Mouse (Mus musculus): ENCODE results near the gene Mthfr.
A peak's percentile ranks its signal among the peaks of the same experiment; 100 is the strongest.

Gene Mthfr

DNA sequence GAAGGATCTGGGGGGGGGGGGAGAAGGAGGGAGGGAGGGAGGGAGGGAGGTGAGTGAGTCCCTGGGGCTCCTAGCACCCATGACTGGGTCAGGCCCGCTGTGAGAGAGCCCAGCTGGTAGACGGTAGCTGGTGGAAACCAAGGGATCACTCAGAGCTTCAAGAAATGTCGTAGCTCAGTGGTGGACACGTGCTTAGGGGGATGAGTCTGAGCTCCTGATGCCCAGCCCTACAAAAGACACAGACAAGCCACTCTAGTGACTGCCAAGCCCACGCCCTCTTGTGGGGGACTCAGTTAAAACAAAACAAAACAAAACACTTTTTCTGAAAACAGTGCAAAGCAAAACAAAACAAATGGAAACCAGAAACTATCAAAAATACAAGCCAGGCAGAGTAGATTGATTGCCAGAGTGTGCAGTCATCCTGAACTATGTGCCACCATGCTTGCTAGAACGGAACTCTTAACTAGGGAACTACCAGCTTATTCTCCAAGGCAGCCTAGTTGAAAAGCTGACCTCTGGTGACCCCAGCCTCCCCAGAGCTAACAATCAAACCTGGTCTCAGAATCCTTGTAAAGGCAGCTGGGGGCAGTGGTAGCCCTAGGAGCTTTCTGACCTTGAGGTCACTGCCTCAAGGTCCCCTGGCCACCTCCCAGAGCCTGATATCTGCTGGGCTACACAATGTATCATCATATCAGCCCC is 27.0 kb downstream of the Mthfr start:
- no peak for DNase-seq (ENCODE audit: low spot score)

DNA sequence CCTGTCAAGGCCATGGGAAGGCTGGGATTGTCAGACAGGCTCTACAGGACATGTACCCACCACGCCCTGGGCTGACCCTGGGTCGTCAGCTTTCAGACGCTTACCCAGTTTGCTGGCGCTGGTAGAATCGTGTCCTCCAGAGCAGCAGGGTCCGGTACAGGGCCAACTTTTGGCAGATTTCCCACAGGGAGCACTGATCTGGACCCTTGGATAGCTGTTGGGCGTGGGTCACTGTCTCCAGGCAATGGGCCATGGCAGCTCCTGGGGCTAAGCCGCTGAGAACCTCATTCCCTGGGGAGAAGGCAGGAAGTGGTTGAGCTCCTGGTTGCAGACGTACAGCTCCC is 27.5 kb downstream of the Mthfr start:
- no peak for DNase-seq (ENCODE audit: low spot score)

DNA sequence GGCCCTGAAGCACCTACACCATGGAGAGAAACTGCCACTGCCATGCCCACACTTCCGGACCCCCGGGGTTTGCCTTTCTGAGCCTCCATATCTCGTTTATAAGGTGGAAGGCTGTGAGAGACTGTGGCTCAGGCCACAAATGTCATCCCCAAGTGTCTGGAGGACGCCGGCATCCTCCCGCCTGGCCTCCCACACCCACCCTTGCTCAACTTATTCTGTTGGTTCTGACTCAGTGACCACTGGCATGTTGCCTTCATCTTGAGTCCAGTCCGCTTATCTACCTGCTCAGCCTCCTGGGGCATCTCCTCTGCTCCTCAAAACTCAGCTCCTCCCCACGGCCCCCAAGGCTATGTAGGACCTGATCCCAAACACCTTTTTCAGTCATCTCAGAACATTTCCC is 28.5 kb downstream of the Mthfr start:
- DNase-seq (ENCODE audit: low spot score) = no peak

DNA sequence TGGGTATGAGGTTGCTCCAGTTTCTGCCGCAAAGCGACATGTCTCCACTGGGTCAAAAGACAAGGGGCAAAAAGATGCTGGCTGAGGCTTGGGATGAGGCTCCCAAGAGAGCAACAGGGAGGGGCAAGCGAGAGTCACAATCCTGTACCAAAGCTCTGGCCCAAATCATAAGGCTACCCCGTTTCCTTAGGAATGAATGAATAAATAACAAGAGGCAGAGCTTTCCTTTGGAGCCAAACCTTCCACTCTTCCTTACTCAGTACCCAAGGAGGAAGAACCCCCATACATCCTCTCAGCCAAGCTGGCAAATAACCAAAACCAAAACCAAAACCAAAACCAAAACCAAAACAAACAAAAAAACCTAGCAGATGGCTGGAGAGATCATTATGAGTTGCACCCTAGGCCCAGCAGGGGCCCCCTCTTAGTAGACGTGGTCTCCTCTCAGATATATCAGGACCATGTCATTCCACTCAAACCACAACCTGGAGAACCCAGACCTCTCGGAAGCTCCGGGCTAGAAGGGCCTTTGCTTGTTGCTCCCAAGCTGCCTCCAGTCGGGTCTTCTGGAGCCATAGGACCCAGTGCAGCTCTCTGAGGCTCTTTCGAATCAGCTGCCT is 30.8 kb downstream of the Mthfr start:
- DNase-seq (ENCODE audit: low spot score) = no peak

DNA sequence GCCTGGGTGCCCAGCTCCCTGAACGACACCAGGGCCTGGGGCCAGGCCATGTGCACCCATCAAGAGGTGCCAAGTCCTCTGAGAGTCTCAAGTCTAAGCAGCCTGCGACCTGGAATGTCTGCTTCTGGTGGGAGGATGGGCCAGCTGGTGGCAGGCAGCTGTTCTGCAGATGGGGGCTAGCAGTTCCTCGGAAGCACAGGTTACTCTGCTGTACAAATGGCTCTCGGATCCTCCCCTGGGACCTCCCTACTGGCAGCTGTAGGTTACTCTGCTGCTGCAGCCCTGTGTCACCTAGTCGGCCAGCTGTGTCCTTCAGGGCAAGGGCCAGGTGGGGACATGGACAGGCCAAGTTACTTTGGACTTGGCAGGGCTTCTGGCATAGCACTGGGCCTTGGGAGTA is 32.6 kb downstream of the Mthfr start:
- DNase-seq (ENCODE audit: low spot score) = no peak

DNA sequence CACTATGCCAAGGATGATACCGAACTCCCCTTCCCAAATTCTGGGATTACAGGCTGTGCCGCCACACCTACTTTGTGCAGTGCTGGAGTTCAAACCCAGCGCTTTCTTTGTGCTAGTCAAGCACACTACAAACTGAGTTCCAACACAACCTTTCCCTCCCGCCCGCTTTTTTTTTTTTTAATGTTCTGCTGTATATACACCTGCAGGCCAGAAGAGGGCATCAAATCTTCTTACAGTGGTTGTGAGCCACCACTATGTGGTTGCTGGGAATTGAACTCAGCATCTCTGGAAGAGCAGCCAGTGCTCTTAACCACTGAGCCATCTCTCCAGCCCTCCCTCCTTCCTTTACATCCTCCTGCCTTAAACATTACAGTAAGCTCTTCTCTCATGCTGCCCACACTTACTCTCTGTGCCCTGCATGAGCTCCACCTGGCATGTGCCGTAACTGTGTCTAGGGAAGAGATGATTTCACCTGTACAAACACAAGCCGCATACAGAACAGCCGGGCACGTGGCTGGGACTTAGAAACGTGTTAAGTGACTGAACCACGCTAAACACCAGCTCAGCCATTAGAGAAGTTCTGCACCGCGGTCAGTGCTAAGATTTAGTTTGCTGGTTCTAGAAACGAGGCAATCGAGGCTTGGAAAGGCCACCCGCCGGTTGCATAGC is 35.8 kb downstream of the Mthfr start:
- no peak for DNase-seq (ENCODE audit: low spot score)

DNA sequence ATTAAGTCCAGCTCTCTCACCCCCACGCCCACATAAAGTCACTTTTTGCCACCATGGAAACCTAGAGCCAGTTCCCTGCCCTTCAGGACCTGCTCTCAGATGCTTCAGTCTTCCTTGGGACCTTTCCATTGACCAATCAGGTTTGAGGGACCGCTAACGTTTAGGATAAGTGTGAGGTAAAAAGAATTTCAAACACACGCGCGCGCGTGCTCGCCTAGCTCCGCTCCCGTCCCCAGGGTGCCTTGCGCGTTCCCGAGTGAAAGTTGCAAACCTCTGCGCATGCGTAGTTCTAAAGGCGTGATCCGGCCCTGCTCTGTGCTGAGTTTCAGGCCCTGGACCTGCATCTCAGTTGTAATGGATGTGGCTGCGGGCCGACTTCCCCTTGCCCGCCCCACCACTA is 36.4 kb downstream of the Mthfr start:
- peak; percentile 51 for DNase-seq (ENCODE audit: low spot score)

DNA sequence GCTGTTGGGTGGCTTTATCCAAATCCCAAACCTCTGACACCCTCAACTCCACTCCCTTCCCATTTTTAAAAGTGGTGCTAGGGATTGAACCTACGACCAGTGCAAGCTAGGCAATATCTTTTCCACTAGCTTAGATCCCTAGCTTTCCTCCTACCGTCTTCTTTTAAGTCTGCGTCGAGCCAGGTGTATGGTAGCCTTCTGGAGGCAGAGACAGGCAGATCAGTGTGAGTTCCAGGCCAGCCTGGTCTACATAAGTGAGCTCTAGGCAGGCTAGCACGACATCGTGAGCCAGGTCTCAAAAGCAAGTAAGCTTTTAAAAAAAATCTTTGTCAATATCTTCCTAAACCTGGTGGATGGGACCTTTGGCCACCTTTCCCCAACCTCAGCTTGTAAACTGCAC is 37.0 kb downstream of the Mthfr start:
- no peak for DNase-seq (ENCODE audit: low spot score)

DNA sequence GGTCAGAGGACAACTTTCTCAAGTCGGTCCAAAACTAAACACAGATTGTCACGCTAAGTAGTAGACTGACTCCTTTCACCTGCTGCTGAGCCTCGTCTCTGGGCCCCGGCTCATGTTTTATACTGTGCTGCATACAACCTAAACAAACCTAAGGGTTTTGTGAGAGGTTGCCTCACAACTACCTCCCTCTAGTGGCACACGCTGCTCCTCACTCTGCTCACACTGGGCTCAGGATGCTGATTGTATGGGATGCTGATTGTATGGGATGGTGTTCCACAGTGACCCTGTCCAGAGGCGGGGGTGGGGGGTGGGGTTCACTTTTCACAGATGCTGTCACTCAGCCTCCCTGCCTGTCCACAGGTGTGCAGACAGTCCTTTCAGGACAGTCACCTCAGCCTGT is 40.3 kb downstream of the Mthfr start:
- DNase-seq (ENCODE audit: low spot score) = no peak

DNA sequence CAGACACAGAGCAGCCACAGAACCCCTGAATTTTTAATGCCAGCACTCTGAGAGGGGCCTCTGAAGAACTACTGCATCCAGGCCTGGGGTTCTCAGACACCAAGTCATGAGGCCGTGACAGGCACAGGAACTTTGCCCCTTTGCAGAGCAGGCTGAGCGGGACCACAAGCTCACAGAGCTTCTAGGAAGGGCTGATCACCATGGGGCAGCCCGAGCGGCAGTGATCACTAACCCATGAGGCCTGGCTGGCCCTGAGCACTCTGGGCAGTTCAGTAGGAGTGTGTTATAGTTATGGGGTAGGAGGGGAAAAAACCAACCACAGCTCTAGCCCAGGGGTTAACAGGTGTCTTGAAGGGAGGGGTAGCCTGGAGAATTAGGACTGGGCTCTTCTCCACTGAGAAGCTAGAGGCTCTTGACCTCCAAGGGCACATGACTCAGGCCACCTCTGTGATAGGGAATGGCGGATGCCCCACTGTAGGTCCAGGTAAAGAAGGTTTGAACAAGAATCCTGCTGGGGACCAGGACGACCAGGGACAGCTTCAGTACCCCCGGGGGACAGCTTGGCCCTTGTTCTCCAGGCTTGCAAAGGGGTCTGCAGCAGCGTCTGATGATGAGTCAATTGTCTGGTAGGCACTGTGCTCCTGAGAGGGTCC is 41.2 kb downstream of the Mthfr start:
- no peak for DNase-seq (ENCODE audit: low spot score)

DNA sequence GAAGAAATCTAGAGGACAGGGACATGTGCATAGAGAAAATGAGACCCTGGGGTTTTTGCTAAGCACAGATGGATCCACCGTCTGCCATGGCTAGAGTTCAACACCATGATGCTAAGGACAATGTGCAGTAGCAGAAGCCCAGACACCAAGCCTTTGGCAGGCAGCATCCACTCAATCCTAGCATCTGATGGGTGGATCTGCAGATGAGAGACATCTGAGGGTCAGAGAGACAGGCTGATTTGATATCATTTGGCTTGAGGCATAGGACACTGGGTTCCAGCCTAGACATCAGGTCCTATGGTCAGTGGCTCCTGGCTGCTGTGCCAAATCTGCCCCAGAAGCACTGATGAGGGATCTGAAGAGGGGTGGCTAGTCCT is 41.7 kb downstream of the Mthfr start:
- no peak for DNase-seq (ENCODE audit: low spot score)

DNA sequence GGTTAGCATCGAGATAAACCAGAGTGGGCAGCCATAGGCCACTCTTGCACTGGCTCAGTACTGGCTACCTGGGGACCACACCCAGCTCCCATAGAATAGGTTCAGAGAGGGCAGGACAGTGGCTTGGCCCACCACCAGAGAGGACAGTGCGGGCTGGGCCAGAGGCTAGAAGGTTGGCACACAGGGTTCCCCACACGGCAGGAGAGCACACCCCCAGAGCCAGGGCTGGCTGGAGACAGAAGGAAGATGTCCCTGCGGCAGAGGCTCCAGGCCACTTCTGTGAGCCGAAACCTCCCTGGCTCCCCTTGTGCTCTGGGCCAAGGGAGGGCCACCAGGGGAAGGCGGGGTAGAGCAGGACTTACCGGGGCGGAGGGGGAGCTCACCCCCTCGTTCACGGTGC is 42.3 kb downstream of the Mthfr start:
- no peak for DNase-seq (ENCODE audit: low spot score)

DNA sequence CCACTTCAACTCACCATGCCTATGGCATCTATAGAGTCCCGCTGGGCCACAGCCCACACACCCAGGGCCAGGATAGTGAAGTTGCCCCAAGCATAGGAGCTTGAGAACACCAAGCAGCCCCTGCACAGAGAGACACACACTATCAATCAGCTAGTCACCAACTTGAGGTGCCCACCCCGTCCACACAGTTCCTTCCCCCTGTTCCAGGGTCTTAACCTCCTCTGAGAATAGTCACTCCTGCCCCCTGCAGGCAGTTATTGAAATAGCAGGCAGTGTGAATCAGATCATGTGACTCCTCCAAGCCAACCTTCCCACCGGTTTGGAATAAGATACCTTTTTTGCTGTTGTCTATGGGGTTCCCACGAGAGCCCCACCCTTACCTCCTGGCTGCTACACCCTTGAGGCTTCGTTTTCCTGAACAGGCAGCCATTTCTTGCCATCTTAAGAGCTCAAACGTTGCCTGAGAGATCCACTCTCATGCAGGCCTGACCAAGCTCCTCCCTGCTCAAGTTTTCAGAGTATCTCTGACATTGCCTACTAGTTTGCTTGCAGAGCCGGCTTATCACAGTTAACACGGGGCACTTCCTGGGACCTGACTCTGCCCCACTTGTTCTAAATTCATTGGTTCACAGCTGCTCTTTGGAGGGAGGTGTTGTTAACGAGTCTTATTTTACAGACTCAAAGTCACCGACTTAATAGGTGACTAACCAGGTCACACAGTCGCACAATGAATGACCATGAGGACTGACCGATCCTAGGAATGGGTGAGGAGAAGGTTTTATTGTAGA is 43.6 kb downstream of the Mthfr start:
- no peak for DNase-seq (ENCODE audit: low spot score)

DNA sequence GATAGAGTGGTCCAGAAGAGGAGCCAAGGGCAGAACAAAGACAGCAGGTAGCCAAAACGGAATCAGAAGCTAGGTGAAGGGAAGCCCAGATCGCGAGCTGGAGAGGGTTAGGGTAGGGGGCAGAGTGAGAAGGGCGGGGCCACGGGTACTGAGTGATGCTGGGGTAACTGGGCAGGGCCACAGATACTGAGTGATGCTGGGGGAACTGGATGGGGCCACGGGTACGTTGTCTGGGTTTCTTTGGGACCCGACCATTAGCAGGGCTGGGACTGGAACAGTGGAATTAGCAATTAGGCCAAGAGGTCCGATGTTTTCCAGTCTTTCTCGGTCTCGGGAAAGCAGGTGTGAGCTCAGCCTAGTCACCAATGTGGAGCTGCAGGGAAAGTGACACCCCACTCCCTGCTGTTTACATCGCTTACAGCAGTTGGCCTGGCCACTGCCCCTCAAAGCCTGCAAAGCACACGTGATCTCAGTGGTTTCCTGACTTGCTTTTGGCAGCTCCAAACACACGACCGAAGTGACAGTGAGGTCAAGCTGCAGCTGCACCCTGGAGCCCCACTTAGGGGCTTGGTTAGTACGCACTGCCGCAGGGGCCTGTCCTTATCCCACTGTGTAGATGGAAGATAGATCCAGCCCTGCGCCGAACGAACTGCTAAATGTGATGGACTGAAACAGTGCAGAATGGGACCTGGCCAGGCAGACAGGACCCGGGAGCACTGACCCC is 44.5 kb downstream of the Mthfr start:
- no peak for DNase-seq (ENCODE audit: low spot score)

DNA sequence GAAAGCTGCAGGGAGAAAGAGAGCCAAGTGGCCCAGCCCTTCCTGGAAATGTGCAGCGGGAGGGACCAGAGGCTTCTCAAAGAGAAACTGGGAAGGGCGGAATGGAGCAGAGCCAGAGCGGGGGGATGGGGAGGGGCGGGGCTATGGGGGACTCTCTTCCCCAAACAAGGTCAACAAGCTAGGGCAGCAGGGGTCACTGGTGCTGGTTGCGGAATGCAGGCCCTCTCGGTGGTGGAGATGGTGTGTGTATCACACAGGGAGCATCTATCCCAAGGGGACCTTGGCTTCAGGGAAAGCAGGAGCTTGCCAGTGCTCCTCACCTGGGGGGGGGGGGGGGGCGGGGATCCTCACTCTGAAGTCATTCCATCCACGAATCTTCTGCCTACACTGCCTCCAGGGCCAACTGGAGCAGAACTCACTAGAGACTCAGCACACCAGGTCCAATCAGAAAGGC is 45.4 kb downstream of the Mthfr start:
- DNase-seq (ENCODE audit: low spot score) = no peak

DNA sequence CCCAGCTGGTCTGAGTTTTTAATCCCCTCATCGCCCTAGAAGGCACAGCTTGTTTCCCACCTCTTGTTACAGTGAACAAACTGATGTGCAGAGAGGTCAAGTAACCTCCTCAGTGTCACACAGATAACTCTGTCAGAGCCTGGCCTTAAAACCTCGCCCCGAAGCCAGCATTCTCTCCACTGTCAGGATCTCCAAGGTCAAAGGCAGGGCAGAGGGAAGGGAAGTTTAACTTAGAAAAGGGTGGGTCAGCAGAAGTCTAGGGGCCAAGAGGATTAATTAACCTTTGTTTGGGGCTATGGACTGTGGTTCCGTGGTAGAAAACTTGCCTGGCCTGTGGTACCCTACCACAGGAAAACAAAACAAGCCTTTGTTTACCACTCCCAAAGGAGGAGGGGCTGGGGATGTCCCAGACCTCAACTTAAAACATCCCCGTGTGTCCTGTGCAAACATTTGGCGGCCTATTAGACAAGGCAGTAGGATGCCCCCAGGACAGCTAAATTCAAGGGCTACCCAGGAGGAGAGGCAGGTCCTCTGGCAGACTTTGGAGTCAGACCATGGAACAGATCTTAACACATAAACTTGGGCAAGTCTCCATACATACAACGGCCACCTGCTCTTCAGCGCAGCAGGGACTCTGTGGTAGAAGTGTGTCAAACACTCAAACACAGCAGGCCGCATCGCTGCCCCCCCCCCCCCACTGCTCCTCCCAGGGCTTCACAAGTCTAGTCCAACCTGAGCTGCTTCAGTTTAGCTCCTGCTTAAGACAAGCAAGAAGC is 46.4 kb downstream of the Mthfr start:
- no peak for DNase-seq (ENCODE audit: low spot score)

DNA sequence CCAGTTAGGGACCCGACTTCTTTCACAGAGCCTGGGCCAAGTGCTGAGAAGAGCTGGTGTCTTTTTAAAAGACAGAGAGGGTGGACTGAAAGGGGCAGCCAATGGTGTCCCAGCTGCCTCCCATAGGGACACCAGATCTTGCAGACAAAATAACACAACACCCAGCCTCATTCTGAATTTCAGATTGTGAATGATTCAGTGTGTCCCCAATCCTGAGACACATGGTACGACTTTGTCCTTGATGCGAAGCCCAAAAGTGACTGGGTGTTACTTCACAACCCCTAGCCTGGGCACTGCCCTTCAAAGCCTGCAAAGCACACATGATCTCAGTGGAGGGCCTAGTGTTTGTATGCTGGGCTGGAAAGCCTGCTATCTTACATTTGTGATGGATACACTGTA is 47.0 kb downstream of the Mthfr start:
- DNase-seq (ENCODE audit: low spot score) = no peak

DNA sequence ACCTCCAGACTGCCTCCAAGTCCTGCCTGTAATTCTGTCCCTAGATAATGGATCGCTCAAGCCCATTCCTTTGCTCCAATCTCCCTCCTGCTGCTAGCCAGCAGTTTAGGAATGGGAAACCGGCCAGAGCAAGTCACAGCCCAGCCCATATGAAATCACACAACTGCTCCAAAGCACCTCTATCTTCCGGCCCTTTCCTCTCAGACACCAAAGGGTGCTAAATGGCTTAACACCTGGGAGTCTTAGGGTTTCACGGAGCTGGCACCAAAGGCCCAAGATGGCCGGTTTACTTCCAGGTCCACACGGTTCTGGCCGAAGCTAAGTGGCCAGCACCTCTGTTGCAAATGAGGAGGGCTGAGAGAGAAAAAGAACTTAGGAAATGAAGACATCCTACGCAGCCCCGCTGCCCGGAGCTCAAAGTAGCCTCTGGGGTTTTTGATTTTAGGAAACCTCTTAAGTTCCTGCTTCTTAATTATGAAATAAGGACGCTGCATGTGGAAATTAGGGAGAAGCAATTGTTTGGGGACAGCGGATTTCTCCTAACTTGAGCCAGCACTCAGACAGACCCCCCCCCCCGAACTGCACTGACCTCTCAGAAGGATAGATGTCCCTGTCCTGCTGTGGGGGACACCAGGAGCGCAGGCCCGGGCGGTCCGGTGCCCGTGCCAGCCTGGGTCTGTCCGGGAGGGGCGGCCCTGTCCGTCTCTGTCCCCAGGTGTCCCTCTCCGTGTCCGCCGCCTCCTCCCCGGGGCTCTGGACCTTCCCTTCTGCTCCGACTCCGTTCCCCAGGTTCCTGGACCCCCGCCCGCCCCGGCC is 48.4 kb downstream of the Mthfr start:
- no peak for DNase-seq (ENCODE audit: low spot score)

DNA sequence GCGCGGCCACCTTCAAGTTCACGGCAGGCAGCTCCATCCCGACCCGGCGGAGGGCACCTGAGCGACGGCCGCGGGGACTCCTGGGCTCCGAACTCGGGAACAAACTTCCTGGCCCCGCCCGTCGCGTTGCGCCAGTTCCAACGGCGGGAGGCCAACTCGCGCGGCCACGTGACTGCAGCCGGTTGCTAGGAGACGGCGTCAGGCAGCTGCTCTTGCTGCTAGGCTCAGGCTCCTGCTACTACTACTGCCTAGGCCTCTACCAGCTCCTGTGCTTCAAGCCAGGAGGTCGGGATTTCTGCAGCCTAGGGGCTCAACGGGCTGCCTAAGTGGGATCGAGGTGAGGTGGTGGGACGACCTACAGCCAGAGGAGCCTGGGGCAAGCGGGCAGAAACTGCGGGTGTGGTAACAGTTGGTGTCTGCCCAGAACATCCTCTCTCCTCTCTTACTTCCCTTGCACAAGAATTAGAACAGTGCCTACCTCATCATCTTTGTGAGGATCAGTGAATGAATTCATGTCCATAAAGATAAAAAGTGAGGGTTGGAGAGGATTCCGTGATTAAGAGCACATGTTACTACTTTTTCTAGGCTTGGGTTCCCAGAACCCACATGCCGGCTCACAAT is 49.1 kb downstream of the Mthfr start, which contains the start of gene Agtrap:
Gene Agtrap (minus strand): TSS at position 125 of the 621 bp plus-strand sequence.
- DNase-seq (ENCODE audit: low spot score) = peak; percentile 87
